Mouse (Mus musculus) embryonic facial prominence, embryonic 11.5 days (tissue): ENCODE data around the gene Plekhm1. TPM values are rescaled to one million over a fixed set of nuclear protein-coding genes. Genes with fewer than 3 reads are reported as not detected.

ENCODE experiments used
- polyA plus RNA-seq: library from polyadenylated mRNA; unstranded; fragments of >200 nt; fragmentation: Nextera tagmentation; extraction: Ambion mirVana; gene quantifications from 2 replicates; pipeline ENCODE4 v1.2.1, GENCODE M21; 2014

The Plekhm1 gene
- polyA plus RNA-seq, 1 experiment from 2014 or later, result 5.2 TPM

Other genes starting within 250 kb of the Plekhm1 start
- 0.70 and 0.72 TPM in 2 replicates for gene Fmnl1, start 241.6 kb downstream of the Plekhm1 start, polyA plus RNA-seq
- gene 1700023F06Rik, start 204.1 kb downstream of the Plekhm1 start, polyA plus RNA-seq, result 0.25 TPM in 2 replicates
- gene Spata32, start 194.3 kb downstream of the Plekhm1 start, polyA plus RNA-seq, result not detected in 2 replicates
- gene Map3k14, start 145.2 kb downstream of the Plekhm1 start, polyA plus RNA-seq, result 1.9 and 2.9 TPM in 2 replicates
- 2.9 and 3.7 TPM in 2 replicates for gene Arhgap27, start 49.0 kb downstream of the Plekhm1 start, polyA plus RNA-seq
- not detected in 2 replicates for gene Lrrc37a, start 91.9 kb upstream of the Plekhm1 start, polyA plus RNA-seq
- gene Gm884, start 208.5 kb upstream of the Plekhm1 start, polyA plus RNA-seq, result not detected in 2 replicates
- not detected in 2 replicates for gene Lyzl6, start 226.2 kb upstream of the Plekhm1 start, polyA plus RNA-seq
- gene Rprml, start 236.9 kb upstream of the Plekhm1 start, polyA plus RNA-seq, result 0.21 and 0.35 TPM in 2 replicates